Mouse (Mus musculus) cerebellum, adult 2 months (tissue): ENCODE measurements around the gene Tcf7l2.

ENCODE experiments used
- CTCF ChIP-seq: fragments of 200-500 bp; IDR thresholded peaks from 2 replicates; pipeline ENCODE4 v1.5.1; 2011; ENCODE audit warnings: low read depth, mild to moderate bottlenecking, control low read depth, low read length, moderate library complexity, borderline replicate concordance; ENCODE audit not compliant: insufficient read depth
- POLR2A ChIP-seq: fragments of 200-500 bp; IDR thresholded peaks from 2 replicates; pipeline ENCODE4 v1.6.1; 2011; ENCODE audit warnings: low read length, control low read depth, borderline replicate concordance; ENCODE audit not compliant: insufficient read depth

DNA sequence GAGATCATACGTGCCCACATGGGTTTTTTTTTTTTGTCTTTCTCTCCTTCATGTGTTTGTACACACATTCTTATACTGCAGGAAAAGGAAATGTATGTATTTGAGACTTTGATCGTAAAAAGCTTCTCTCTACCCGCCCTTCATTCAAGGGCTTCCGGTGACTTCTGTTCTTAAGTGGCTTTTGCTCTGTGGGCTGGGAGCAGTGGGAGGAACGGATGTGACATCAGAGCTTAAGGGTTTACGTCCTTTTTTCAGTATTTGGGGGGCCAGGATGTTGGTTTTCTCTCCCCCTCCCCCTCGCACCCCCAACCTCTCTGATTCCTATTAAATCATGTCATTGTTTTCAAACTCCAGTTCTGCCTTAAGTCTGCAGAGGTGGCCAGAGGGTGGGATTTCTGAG is 173.9 kb downstream of the Tcf7l2 start:
- TF ChIP-seq CTCF = no peak
- TF ChIP-seq POLR2A = no peak
